Mouse (Mus musculus) heart, adult 2 months (tissue): ENCODE results near the gene Lfng. TPM values are rescaled to one million over a fixed set of nuclear protein-coding genes. Genes with fewer than 3 reads are reported as not detected.

Experiments
- DNase-seq, 2 experiments: peaks; one replicate each; pipeline ENCODE4 v3.0.0; 2021
- H3K27ac ChIP-seq: fragments of 200-600 bp; 2 replicates; pipeline ENCODE4 v1.8.1; 2022
- H3K27me3 ChIP-seq: fragments of 200-500 bp; 2 replicates; pipeline ENCODE4 v1.6.1; 2012; ENCODE audit warnings: mild to moderate bottlenecking, low read length, inconsistent platforms, mixed read lengths; ENCODE audit not compliant: control insufficient read depth, insufficient read depth
- H3K36me3 ChIP-seq: fragments of 200-500 bp; 2 replicates; pipeline ENCODE4 v1.6.1; 2012; ENCODE audit warnings: low read length, inconsistent platforms; ENCODE audit not compliant: control insufficient read depth, insufficient read depth
- H3K4me1 ChIP-seq: fragments of 200-500 bp; 2 replicates; pipeline ENCODE4 v1.6.1; 2011; ENCODE audit warnings: low read length; ENCODE audit not compliant: control insufficient read depth, insufficient read depth
- H3K4me3 ChIP-seq: fragments of 200-600 bp; 2 replicates; pipeline ENCODE4 v1.8.1; 2022
- H3K79me2 ChIP-seq: fragments of 200-500 bp; replicated peaks from 2 replicates; pipeline ENCODE4 v1.6.1; 2012; ENCODE audit warnings: mild to moderate bottlenecking, inconsistent platforms, low read length, moderate library complexity, mixed read lengths; ENCODE audit not compliant: control insufficient read depth, insufficient read depth
- H3K9ac ChIP-seq: fragments of 200-500 bp; 2 replicates; pipeline ENCODE4 v1.6.1; 2012; ENCODE audit warnings: low read depth, mild to moderate bottlenecking, control low read depth, inconsistent platforms, low read length, mixed read lengths
- CTCF ChIP-seq: fragments of 200-600 bp; IDR thresholded peaks from 2 replicates; pipeline ENCODE4 v1.8.1; 2022; ENCODE audit warnings: antibody characterized with exemption, mild to moderate bottlenecking, moderate library complexity
- EP300 ChIP-seq: fragments of 200-500 bp; IDR thresholded peaks from 2 replicates; pipeline ENCODE4 v1.6.1; 2011; ENCODE audit warnings: low read depth, low read length, control low read depth; ENCODE audit not compliant: insufficient read depth
- POLR2A ChIP-seq: fragments of 200-500 bp; IDR thresholded peaks from 2 replicates; pipeline ENCODE4 v1.6.1; 2011; ENCODE audit warnings: mild to moderate bottlenecking, low read depth, low read length, control low read depth; ENCODE audit not compliant: insufficient read depth
- WGBS: fragments of 180-500 bp; shearing (Covaris S2); methylation state at CpG from one replicate; pipeline ENCODE4 v1.1.7; 2018; 5-methylcytosine and 5-hydroxymethylcytosine counted together
- intact Hi-C: fragments of 180-260 bp; cut with DNase I; formaldehyde crosslinking; loops from one replicate; pipeline ENCODE4 v1.15.1; 2025
- long read RNA-seq: library from polyadenylated mRNA; stranded (forward); transcript quantifications from one replicate; pipeline ENCODE4 v2.0.0, GENCODE M21; 2021
- polyA plus RNA-seq: library from polyadenylated mRNA; depleted of rRNA; stranded (reverse); fragments of >200 nt; gene quantifications from 2 replicates; pipeline ENCODE4 v1.2.3, GENCODE M21; 2012; rRNA removed
- total RNA-seq, 2 experiments: library from RNA; stranded (reverse); gene quantifications; 2 replicates each; pipeline ENCODE4 v1.2.3; 2021

The Lfng gene
- total RNA-seq (10 to 100 TPM in 1 of 2 experiments, 1 to 10 TPM in 1; 7.4 to 11.5 TPM), polyA plus RNA-seq (18.4 and 23.1 TPM in 2 replicates)
- long read RNA-seq, partial matches to known transcripts = 0 of 3 reads
- long read RNA-seq, other reads (novel, unspliced or antisense) = 0 of 3 reads

DNA sequence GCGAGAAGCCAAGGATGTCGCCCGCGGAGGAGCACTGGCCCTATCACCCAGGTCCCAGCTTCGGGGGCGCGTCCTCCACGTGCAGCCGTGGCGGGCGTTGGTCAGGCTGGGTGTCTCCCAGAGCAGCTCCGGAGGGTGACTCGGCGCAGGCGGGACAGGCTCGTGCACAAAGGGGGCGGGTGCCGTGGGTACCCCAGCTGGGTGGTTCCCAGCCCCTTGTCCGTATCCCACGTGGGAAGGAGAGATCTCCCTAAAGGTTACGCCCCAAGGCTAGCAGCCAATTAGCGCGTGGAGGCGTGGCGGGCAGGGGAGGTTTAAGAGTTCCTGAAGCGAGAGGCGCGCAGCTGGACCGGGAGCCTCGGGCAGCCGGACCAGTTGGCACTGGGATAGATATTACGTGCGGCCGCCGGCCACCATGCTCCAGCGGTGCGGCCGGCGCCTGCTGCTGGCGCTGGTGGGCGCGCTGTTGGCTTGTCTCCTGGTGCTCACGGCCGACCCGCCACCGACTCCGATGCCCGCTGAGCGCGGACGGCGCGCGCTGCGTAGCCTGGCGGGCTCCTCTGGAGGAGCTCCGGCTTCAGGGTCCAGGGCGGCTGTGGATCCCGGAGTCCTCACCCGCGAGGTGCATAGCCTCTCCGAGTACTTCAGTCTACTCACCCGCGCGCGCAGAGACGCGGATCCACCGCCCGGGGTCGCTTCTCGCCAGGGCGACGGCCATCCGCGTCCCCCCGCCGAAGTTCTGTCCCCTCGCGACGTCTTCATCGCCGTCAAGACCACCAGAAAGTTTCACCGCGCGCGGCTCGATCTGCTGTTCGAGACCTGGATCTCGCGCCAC, at the start of gene Lfng:
Lfng (plus strand) TSS at position 320 of the 835 bp plus-strand sequence.
- no peaks in the 10 kb centered on the region for H3K36me3 ChIP-seq
- H3K27me3 ChIP-seq = no peaks in the 10 kb centered on the region
- peak within 1 kb of the TSS; percentile 81 for H3K4me3 ChIP-seq
- WGBS = under 1% methylated on average over 91 of the region's 91 CpGs
- intact Hi-C loops = no loop called here
- peak within 1 kb of the TSS; percentile 75 for H3K9ac ChIP-seq
- peak; percentile 95 for DNase-seq
- peaks cover 11% of the 10 kb centered on the region for H3K4me1 ChIP-seq
- no peaks in the 10 kb centered on the region for H3K79me2 ChIP-seq
- TF ChIP-seq EP300 (no peak), POLR2A (peak; percentile 95), CTCF (peak; percentile 43)
- H3K27ac ChIP-seq = peak within 1 kb of the TSS; percentile 83

DNA sequence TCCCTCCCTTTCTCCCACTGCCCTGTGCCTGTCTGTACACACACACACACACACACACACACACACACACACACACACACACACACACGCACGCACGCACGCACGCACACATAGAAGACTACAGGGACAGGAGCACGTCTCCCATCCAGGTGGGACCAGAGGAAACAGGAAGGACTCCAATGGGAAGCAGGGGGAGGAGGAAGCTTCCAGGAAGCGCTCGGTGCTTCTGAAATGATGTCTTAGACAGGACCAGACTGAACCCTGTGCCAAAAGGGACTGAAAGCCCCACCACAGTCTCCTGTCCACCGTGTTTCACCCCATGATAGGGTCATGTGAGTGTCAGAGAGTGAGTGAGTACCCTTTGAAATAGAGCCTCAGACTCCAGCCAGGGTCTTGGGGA, 44.5 kb upstream of the Lfng start:
- no peak for DNase-seq
- Histone ChIP-seq H3K4me3 (no peak overlapping the region), H3K4me1 (peaks cover 2% of the 10 kb centered on the region), H3K27ac (no peak overlapping the region), H3K27me3 (no peaks in the 10 kb centered on the region), H3K9ac (no peak overlapping the region), H3K79me2 (no peaks in the 10 kb centered on the region), H3K36me3 (no peaks in the 10 kb centered on the region)
- TF ChIP-seq CTCF = no peak
- TF ChIP-seq EP300 = no peak
- no peak for TF ChIP-seq POLR2A
- 47% methylated on average over 8 of the region's 9 CpGs for WGBS
- intact Hi-C loops = no loop called here

DNA sequence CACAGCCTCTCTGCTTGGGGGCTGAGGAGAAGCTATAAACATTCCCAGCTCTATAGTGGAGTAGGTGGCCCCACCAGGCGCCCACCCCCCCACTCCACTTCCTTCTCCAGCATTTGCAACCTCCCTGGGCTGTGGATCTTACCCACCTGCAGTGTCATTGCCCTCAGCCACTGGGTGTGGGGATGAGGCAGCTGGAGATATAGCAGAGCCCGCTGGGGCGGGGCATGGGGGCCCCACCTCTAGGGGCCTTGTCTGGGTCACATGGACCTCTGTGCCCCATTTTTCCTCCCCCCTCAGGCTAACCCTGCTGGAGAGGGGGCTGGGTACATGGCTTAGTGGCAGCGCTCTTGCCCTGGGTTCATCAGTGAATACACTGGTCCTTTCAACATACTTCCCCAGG, 42.2 kb upstream of the Lfng start, which contains the start of gene Grifin:
Grifin (minus strand) TSS at position 176 of the 400 bp plus-strand sequence.
- no peaks in the 10 kb centered on the region for H3K27me3 ChIP-seq
- no peaks in the 10 kb centered on the region for H3K79me2 ChIP-seq
- H3K36me3 ChIP-seq = no peaks in the 10 kb centered on the region
- peaks cover 8% of the 10 kb centered on the region for H3K4me1 ChIP-seq
- no peak within 1 kb of the TSS for H3K27ac ChIP-seq
- no peak within 1 kb of the TSS for H3K9ac ChIP-seq
- DNase-seq = no peak
- no peak within 1 kb of the TSS for H3K4me3 ChIP-seq
- intact Hi-C loops = no loop called here
- WGBS = 87% methylated on average over 4 of the region's 4 CpGs
- no peak for TF ChIP-seq POLR2A
- no peak for TF ChIP-seq CTCF
- no peak for TF ChIP-seq EP300

DNA sequence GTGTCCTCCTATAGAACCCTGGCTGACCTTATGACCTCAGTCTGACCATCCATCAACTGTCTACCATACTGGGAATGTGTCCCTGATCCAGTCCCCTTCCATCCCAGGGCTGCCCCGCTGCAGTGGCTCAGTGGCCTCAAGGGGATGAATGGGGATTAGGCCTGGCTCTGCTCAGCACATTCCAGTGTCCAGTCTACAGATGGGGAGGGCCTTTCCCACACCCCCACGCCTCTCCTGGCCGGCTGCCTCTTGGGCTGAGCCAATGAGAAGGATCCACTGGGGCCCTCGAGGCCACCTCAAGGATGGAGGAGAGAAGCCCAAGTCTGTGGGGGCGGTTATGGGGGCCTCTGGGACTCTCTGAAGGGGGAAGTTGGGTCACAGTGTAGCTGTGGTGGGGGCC, 41.7 kb upstream of the Lfng start:
- intact Hi-C loops = no loop called here
- DNase-seq = peak; percentile 73 to 78
- Histone ChIP-seq H3K4me3 (no peak overlapping the region), H3K27ac (no peak overlapping the region), H3K9ac (no peak overlapping the region), H3K4me1 (peaks cover 8% of the 10 kb centered on the region), H3K36me3 (no peaks in the 10 kb centered on the region), H3K79me2 (no peaks in the 10 kb centered on the region), H3K27me3 (no peaks in the 10 kb centered on the region)
- TF ChIP-seq EP300 (no peak), CTCF (no peak), POLR2A (no peak)
- whole genome bisulfite sequencing = 38% methylated on average over 5 of the region's 5 CpGs

DNA sequence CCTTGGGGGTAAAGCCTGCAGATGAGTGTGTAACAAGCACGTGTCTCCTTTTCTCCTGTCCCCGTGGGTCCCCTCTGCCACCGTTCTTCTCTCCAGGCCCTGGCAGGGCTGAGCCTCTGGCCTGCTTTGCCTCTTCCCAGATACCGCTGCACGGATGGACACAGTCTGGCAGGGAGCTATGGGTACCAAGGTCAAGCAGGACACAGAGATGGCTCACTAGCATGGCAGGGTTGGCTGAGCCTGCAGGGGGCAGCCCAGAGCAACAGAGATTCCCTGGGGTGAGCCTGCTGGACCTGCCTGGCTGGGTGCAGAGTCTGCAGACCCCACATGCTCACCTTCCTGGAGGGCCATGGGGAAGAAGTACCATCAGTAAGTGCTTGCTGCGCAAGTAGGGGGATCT, 41.3 kb upstream of the Lfng start:
- no peaks in the 10 kb centered on the region for H3K79me2 ChIP-seq
- WGBS = 39% methylated on average over 6 of the region's 6 CpGs
- H3K4me3 ChIP-seq = no peak overlapping the region
- DNase-seq = peak; percentile 67 to 74
- no peak overlapping the region for H3K9ac ChIP-seq
- H3K27ac ChIP-seq = no peak overlapping the region
- no peaks in the 10 kb centered on the region for H3K36me3 ChIP-seq
- TF ChIP-seq CTCF (peak; percentile 75), POLR2A (no peak)
- peaks cover 8% of the 10 kb centered on the region for H3K4me1 ChIP-seq
- intact Hi-C loops = no loop called here
- no peaks in the 10 kb centered on the region for H3K27me3 ChIP-seq

DNA sequence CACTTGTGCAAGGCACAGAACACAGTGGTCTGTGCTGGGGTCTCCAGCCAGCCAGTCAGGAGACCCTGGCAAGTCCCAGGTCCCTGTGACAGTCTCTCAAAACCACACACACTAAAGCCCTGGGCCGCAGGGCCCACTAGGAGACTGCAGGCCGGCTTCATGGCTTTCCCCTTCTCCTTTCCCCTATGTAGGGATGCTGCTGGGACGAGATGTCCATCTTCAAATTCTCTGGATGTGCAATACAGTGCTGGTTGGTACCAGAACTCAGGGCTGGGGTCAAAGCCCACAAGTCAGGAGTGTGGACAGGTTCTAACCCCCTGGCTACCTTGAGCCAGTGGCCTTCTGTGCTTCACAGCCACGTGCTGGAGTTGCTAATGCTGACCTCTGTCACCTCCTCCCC, 40.8 kb upstream of the Lfng start:
- no peak overlapping the region for H3K27ac ChIP-seq
- 90% methylated on average over 4 of the region's 4 CpGs for WGBS
- no peak for DNase-seq
- no peak overlapping the region for H3K9ac ChIP-seq
- H3K79me2 ChIP-seq = no peaks in the 10 kb centered on the region
- intact Hi-C loops = no loop called here
- H3K4me1 ChIP-seq = peaks cover 8% of the 10 kb centered on the region
- no peaks in the 10 kb centered on the region for H3K36me3 ChIP-seq
- no peak overlapping the region for H3K4me3 ChIP-seq
- TF ChIP-seq CTCF (no peak), POLR2A (no peak), EP300 (no peak)
- no peaks in the 10 kb centered on the region for H3K27me3 ChIP-seq
